Mouse (Mus musculus) E14TG2a.4 (cell line): Measurements from ENCODE around the gene Ttll5.

Experiments
- H3K27me3 ChIP-seq: 2 replicates; pipeline ENCODE4 v1.6.1; 2014; ENCODE audit warnings: low read length, control low read depth; ENCODE audit not compliant: insufficient read depth
- H3K36me3 ChIP-seq: 2 replicates; pipeline ENCODE4 v1.6.1; 2014; ENCODE audit warnings: low read length, control low read depth; ENCODE audit not compliant: insufficient read depth
- H3K4me1 ChIP-seq: replicated peaks from 2 replicates; pipeline ENCODE4 v1.6.1; 2014; ENCODE audit warnings: low read depth, low read length, control low read depth
- H3K4me3 ChIP-seq: replicated peaks from 2 replicates; pipeline ENCODE4 v1.5.1; 2014; ENCODE audit warnings: mild to moderate bottlenecking, low read length
- H3K9me3 ChIP-seq: 2 replicates; pipeline ENCODE4 v1.6.1; 2014; ENCODE audit warnings: low read length, control low read depth
- CTCF ChIP-seq: conservative IDR thresholded peaks from 2 replicates; pipeline ENCODE4 v1.5.1; 2014; ENCODE audit warnings: low read length
- NANOG ChIP-seq: IDR thresholded peaks from 2 replicates; pipeline ENCODE4 v1.6.1; 2014; ENCODE audit warnings: borderline replicate concordance, low read length, mixed read lengths
- POU5F1 ChIP-seq: IDR thresholded peaks from 2 replicates; pipeline ENCODE4 v1.6.1; 2014; ENCODE audit warnings: low read length, borderline replicate concordance

Ttll5 gene

DNA sequence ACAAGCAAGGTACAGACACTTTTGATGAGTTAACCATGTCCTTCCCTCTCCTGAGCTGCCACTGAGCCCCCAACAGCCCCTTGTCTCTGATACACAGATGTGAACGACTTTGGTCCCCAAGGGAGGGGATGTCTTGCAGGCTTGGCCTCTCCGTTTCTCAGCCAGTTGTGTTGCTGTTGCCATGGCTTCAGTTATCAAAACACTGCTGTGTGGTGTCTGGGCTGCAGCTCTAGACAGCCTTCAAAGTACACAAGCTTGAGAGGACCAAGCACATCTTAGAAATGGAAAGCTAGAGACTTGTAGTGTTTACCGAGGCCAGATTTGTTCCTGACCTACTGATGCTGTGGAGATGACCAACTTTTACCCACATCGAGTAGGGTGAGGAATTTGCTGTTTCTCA lies 102.4 kb downstream of the Ttll5 start:
- no peaks in the 10 kb centered on the region for H3K27me3 ChIP-seq
- peaks cover 37% of the 10 kb centered on the region for H3K36me3 ChIP-seq
- no peaks in the 10 kb centered on the region for H3K9me3 ChIP-seq
- TF ChIP-seq CTCF: no peak
- TF ChIP-seq NANOG: no peak
- TF ChIP-seq POU5F1: no peak
- no peaks in the 10 kb centered on the region for H3K4me1 ChIP-seq
- H3K4me3 ChIP-seq: no peak overlapping the region

DNA sequence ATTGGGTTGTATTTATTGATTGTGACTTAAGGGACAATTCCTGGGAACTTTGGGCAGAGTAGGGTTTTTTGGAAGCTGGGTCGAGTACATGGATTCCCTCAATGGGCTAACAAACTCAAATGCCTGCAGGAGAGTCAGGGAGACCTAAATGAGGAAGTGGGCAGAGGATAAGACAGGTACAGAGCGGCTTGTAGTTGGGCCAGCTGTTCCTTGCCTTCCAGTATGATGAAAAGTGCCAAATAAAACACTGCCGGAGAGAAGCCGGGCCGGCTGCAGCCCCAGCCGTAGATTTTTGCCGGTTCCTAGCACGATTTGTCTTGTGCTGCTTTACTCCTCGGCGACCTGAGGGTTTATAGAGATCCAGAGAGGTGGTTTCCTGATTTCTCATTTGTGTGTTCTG lies 104.1 kb downstream of the Ttll5 start:
- Histone ChIP-seq H3K27me3 (no peaks in the 10 kb centered on the region), H3K36me3 (peaks cover 33% of the 10 kb centered on the region), H3K9me3 (no peaks in the 10 kb centered on the region), H3K4me1 (peaks cover 3% of the 10 kb centered on the region; the same call in 1 of the 2 replicates), H3K4me3 (no peak overlapping the region)
- TF ChIP-seq NANOG (no peak), POU5F1 (no peak), CTCF (no peak)

DNA sequence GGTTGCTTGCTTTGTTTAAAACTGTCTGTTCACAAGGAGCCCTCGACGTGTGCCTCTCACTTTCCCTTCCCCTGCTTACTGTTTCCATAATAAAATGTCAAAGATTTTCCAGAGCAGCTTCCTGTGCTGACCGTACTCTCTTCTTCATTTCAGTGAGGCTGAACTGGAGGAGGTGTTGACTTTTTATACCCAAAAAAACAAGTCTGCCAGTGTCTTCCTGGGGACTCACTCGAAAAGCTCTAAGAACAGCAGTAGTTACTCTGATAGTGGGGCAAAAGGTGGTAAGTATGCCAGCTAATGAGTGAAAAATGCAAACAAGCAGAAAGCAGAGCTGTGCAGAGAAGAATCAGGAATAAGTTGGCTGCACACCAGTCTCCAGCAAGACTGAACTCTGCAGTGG lies 105.3 kb downstream of the Ttll5 start:
- TF ChIP-seq CTCF (no peak), NANOG (no peak), POU5F1 (no peak)
- no peak overlapping the region for H3K4me3 ChIP-seq
- H3K4me1 ChIP-seq: peaks cover 5% of the 10 kb centered on the region; the same call in 1 of the 2 replicates
- H3K9me3 ChIP-seq: no peaks in the 10 kb centered on the region
- peaks cover 37% of the 10 kb centered on the region for H3K36me3 ChIP-seq
- H3K27me3 ChIP-seq: no peaks in the 10 kb centered on the region

DNA sequence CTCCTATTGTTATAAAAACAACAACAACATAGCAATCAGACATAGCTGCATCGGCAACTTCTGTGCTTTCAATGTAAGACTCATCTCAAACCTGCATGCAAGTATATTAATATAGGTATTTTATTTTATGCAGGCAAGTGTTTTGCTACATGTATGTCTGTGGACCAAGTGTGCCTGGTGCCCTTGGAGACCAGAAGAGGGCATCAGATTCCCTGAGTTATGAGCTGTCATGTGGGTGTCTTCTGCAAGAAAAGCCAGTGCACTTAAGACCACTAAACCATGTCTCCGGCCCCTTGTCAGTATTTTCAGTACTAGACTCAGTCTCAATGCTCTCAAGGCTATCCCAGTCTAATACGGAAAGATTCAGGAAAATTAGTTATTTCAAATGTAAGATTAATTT lies 106.3 kb downstream of the Ttll5 start:
- Histone ChIP-seq H3K9me3 (no peaks in the 10 kb centered on the region), H3K4me3 (no peak overlapping the region), H3K4me1 (peaks cover 5% of the 10 kb centered on the region; the same call in 1 of the 2 replicates), H3K27me3 (no peaks in the 10 kb centered on the region), H3K36me3 (peaks cover 32% of the 10 kb centered on the region)
- no peak for TF ChIP-seq CTCF
- TF ChIP-seq NANOG: no peak
- no peak for TF ChIP-seq POU5F1

DNA sequence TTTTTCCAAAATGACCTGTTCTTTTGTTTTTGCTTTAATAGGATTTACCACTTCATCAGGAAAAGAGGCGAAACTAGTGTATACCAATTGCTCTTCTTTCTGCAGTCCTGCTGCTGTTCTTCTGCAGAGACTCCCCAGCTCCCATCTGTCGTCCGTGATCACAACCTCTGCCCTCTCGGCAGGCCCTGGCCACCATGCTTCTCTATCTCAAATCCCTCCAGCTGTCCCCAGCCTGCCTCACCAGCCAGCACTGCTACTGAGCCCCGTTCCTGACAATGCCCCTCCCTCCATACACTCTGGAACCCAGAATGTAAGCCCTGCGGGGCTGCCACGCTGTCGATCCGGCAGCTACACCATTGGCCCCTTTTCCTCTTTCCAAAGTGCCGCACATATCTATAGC lies 108.8 kb downstream of the Ttll5 start:
- no peak overlapping the region for H3K4me3 ChIP-seq
- TF ChIP-seq CTCF (no peak), POU5F1 (no peak), NANOG (no peak)
- H3K4me1 ChIP-seq: peaks cover 5% of the 10 kb centered on the region; the same call in 1 of the 2 replicates
- H3K9me3 ChIP-seq: no peaks in the 10 kb centered on the region
- no peaks in the 10 kb centered on the region for H3K27me3 ChIP-seq
- H3K36me3 ChIP-seq: peaks cover 19% of the 10 kb centered on the region

DNA sequence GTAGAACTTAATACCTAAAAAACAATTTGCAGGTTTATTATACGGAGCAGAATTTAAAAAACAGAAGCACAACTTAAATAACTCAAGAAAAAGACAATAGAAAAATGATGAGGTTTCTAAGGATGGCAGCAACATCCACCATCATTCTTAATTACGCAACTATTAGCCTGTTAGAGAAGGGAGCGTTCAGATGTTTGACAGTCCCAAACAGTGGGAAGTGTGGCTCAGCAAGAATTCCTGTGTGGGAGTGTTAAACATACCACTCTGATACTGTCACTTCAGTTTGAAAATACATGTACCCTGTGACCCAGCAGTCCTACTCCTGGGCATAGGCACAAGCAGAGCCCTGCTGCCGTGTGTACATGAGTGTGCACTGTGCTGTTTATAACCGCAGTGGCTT lies 112.9 kb downstream of the Ttll5 start:
- no peaks in the 10 kb centered on the region for H3K27me3 ChIP-seq
- H3K9me3 ChIP-seq: no peaks in the 10 kb centered on the region
- peaks cover 5% of the 10 kb centered on the region; the same call in 1 of the 2 replicates for H3K4me1 ChIP-seq
- no peak for TF ChIP-seq NANOG
- no peak for TF ChIP-seq POU5F1
- no peak for TF ChIP-seq CTCF
- no peak overlapping the region for H3K4me3 ChIP-seq
- H3K36me3 ChIP-seq: peaks cover 12% of the 10 kb centered on the region

DNA sequence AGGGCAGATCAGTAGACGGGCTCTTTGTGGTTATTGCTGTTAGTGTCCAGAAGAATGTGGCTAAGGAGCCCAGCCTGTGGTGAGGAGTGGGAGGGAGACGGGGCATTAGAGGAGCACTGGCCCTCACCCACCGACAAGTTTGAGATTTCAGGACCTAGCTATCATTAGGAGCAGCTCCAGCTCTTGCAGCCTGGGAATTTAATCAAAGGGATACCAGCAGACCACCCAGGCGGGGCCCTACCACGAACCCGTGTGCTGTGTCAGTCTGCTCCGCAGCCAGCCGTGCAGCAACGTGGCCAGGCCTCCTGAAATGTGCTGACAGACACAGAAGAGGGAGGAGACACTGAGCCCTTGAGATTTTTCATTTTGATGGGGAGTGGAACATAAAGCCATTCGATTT lies 119.0 kb downstream of the Ttll5 start:
- H3K4me1 ChIP-seq: no peaks in the 10 kb centered on the region
- no peaks in the 10 kb centered on the region for H3K27me3 ChIP-seq
- TF ChIP-seq POU5F1 (no peak), CTCF (no peak), NANOG (no peak)
- no peaks in the 10 kb centered on the region for H3K9me3 ChIP-seq
- H3K4me3 ChIP-seq: no peak overlapping the region
- H3K36me3 ChIP-seq: peaks cover 12% of the 10 kb centered on the region; the same call in 1 of the 2 replicates

DNA sequence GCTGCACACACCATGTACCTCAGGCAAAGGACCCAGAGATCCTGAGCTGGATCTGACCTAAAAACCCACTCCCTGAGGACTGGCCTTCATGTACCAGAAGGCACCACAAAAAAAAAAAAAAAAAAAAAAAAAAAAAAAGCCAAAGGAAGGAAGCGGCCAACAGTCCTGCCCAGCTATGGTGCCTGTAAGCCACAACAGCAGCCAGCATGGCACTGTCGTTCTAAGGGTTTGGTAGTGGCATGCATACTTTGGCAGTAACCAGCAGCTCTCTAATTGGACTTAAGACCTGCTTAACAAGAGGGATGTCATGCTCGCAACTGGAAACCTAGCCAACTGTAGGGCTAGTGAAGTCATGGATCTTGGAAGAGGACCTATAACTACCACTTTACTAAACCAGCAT lies 120.0 kb downstream of the Ttll5 start:
- H3K4me3 ChIP-seq: no peak overlapping the region
- peaks cover 5% of the 10 kb centered on the region for H3K4me1 ChIP-seq
- H3K27me3 ChIP-seq: no peaks in the 10 kb centered on the region
- H3K9me3 ChIP-seq: no peaks in the 10 kb centered on the region
- H3K36me3 ChIP-seq: peaks cover 12% of the 10 kb centered on the region; the same call in 1 of the 2 replicates
- TF ChIP-seq POU5F1 (no peak), CTCF (no peak), NANOG (no peak)

DNA sequence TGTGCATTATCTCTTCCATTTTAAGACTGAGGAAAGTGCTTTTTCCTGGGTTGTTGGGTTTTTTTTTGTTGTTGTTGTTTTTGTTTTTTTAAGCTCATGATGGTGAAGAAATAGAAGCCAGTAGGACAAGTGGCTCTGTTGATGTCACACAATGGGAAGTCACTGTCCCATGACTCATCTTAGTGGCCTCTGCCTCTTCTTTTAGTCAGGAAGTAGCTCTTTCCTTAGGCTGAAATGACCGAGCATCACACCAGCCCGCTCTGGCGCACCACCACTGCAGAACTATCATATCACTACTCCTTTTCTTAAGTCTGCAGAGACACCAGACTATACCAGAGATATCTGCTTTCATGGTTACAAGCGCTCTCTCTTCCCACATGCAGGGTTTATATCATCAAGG lies 122.7 kb downstream of the Ttll5 start:
- Histone ChIP-seq H3K27me3 (no peaks in the 10 kb centered on the region), H3K9me3 (no peaks in the 10 kb centered on the region), H3K4me3 (no peak overlapping the region), H3K4me1 (peaks cover 18% of the 10 kb centered on the region), H3K36me3 (peaks cover 18% of the 10 kb centered on the region; the same call in 1 of the 2 replicates)
- TF ChIP-seq POU5F1 (no peak), CTCF (no peak), NANOG (no peak)

DNA sequence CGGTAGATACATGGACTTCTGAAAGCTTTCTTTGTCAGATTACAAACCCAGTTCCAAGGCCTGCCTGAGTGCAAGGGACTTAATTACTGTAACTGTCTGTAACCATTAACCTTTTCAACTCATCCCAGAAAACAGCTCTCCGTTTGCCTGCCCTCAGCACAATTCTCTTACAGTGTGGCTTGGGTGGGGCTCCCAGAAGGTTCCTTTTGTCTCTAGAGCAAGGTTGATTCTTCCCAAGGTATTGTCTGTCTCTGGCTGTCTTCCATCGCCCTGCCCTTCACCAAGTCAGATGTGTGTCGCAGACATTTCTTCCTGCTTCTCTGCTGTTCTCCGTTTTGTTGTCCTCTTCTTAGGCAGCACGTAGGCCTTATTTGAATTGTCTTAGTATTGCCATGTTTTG lies 125.2 kb downstream of the Ttll5 start:
- no peaks in the 10 kb centered on the region for H3K9me3 ChIP-seq
- H3K4me3 ChIP-seq: no peak overlapping the region
- H3K36me3 ChIP-seq: peaks cover 16% of the 10 kb centered on the region; the same call in 1 of the 2 replicates
- H3K4me1 ChIP-seq: peaks cover 24% of the 10 kb centered on the region
- no peaks in the 10 kb centered on the region for H3K27me3 ChIP-seq
- TF ChIP-seq POU5F1 (no peak), NANOG (no peak), CTCF (no peak)
